Mouse (Mus musculus) ovary, postnatal 14 days (tissue): ENCODE measurements around the gene Gdf15.

ENCODE experiments used
- DNase-seq: peaks from one replicate; pipeline ENCODE4 v3.0.0; 2022; ENCODE audit warnings: low spot score

Gene Gdf15

DNA sequence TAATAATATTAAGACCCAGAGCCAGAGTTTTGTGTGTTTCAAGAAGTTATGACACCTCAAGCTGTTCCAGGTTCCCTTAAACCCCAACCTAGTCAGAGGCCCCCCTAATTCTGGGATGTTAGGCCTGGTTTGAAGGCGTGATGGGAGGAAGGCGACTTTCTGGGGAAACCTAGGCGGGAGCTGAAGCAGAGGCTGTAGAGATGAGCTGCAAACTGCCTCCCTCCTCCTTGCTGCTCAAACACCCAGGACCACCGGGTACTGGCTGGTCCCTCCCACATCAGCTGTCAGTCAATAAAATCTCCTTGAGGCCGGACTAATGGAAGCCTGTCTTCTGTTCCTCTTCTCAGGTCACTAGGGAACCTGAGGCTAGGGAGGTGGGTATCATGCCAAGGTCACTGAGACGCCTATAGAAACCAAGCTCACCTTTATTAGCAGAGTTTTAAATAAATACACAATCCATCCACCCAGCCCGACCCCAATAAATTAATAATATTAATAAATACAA, 3.2 kb downstream of the Gdf15 start:
- no peak for DNase-seq

GRCm38 (mm10) chr8:70627041-70627440, 5.2 kb downstream of the Gdf15 start:
- DNase-seq: no peak

GRCm38 (mm10) chr8:70625104-70625503, 7.2 kb downstream of the Gdf15 start:
- no peak for DNase-seq

GRCm38 (mm10) chr8:70622220-70622619, 10.0 kb downstream of the Gdf15 start:
- DNase-seq: no peak

GRCm38 (mm10) chr8:70618888-70619334, 13.3 kb downstream of the Gdf15 start:
- DNase-seq: no peak

DNA sequence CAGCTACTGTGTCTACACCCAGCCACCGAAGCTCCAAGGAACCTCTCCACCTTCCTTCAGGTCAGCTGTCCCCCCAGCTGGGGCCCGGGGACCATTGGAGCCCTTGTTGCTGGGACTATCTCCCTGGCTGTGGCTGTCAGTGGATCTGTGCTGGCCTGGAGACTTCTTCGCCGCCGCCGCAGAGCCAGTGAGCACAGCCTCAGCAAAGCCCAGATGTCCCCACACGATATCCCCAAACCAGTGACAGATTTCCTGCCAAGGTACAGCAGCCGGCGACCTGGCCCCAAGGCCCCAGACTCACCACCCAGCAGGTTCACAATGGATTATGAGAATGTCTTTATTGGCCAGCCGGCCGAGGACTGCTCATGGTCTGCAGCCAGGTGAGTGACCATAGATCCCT, 14.3 kb downstream of the Gdf15 start:
- no peak for DNase-seq

DNA sequence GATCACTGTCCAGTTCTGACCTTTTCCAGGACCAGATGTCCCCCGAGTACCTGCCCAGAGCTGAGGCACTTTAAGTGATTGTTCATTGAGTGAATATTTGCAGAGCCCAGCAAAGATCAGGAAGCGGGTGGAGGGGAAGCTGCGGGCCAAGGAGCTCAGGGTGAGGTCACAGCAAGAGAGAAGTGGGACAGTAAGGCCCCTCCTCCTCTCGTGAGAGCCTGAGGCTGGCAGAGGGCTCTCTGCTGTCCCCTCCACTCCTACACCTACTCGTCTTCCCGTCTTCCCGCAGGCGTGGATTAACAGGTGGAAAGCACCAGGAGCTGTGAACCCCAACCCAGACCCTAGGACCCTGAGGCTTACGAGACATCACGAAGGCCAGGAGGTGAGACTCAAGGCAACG, 15.6 kb downstream of the Gdf15 start:
- DNase-seq: no peak

GRCm38 (mm10) chr8:70615894-70616293, 16.4 kb downstream of the Gdf15 start, which contains the start of gene Lrrc25:
Gene Lrrc25 (plus strand): TSS chr8:70616155.
- DNase-seq: no peak

- no peak for DNase-seq
Measured at GRCm38 (mm10) chr8:70615281-70615680, 17.0 kb downstream of the Gdf15 start.

GRCm38 (mm10) chr8:70614469-70614868, 17.8 kb downstream of the Gdf15 start:
- DNase-seq: no peak

- no peak for DNase-seq
Measured at GRCm38 (mm10) chr8:70613763-70614162, 18.5 kb downstream of the Gdf15 start.

- peak; percentile 88 for DNase-seq
Measured at GRCm38 (mm10) chr8:70611849-70612248, 20.4 kb downstream of the Gdf15 start.

GRCm38 (mm10) chr8:70610796-70611771, 21.2 kb downstream of the Gdf15 start:
- DNase-seq: peak; percentile 86

DNA sequence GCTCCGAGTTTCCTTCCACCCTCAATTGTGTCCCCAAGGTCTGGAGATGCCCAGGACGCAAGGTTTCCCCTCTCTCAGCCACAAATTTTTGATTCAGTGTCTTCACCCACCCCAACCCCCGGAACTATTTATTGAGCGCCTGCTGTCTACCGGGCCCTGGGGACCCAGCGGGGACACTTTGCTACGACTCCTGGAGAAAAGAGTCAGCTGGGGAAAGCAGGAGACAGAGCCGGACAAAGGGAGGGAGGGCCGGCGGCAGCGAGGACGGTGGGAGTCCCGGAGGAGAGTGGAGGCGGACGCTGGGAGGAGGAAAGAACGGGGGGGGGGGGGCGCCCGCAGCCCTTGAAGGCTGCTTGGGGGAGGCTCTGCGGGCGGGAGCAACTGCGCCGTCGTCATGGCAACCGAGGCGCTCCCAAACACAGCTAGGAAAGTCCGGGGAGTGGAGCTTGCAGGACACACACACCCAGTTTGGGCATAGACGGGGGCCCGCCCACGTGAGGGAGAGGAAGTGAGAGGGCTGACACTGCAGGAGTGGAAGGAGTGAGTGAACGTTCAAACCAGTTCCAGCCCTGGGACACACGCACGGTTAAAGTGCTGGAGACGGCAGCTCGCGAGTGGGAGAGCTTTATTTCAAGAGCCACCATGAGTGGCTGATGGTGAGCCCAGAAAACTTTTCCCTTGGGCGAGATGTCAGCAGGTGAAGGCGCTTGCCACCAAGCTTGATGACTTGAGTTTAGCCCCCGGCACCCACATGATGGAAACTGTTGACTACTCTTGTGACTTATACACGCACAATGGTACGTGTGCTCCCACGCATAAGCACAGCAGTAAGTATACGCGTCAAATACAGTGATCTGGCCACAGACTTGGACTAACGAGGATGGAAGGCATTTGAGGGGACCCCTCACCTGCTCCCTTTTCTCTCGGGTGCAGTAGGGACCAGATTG, 22.1 kb downstream of the Gdf15 start:
- DNase-seq: peak; percentile 75

DNA sequence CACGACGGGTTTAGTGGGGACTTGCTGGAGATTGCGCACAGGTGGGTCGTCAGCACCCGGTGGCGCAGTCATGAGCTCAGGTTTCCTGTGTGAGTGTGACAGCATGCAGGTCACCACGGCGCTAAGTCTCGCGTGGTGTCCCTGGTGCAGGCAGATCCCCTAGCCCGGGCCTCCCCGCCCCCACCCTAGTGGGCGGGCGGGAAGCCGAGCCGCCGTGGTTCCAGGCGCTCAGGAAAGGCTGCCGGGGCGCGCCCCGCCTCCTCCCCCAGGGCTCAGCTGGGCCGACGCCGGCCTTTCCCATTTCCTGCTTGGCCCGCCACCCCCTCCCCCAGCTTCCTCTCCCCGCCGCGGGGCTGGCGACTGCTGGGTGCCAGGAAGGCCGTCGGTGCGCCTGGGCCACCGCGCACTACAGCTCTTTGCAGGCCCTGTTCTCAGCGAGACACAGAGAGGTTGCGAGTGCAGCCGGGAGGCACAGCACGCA, 22.8 kb downstream of the Gdf15 start:
- peak; percentile 82 for DNase-seq

GRCm38 (mm10) chr8:70608749-70609367, 23.4 kb downstream of the Gdf15 start, which contains the start of gene Ssbp4:
Gene Ssbp4 (minus strand): TSS chr8:70608872.
- no peak for DNase-seq

DNA sequence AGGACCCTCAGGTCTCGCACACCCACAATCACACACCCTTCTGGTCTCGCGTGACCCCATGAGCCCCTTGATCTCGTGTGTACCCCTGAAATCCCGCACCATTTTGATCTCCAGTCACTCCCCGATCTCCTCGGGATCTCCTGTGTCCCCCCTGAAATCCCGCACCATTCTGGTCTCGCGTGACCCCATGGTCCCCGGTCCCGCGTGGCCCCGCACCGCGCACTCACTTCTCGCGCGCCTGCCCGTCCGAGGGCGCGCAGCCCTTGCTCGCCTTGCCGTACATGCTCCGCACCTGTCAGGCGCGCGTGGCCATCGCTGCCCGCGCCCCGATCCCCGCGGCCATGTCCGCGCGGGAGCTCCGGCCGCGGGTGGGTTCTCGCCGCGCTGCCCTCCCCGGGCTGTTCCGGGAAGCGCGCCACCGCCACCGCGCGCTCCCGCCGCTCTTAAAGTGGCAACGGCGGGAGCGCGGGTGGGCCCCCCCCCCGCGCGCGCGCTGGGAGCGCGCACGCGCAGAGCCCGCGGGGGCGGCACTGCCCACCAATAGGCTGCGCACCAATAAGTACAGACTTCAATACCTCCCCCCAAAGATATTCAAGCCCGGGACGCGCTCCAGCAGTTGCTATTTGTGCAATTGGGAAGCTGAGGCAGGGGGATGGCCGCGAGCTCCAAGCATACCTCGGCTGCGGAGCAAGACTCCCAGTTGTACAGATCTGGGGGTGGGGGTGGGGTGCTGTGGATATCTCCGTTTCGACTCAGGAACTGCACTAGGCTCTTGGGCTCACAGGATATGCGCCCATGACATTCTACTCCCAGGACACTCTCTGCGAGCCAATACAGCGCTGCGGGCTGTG, 24.1 kb downstream of the Gdf15 start:
- no peak for DNase-seq

GRCm38 (mm10) chr8:70607603-70607897, 24.7 kb downstream of the Gdf15 start:
- no peak for DNase-seq

GRCm38 (mm10) chr8:70606780-70607602, 25.3 kb downstream of the Gdf15 start:
- no peak for DNase-seq
